Mouse (Mus musculus) adrenal gland, adult 18-20 months (tissue): ENCODE results near the gene Phox2b. TPM values are rescaled to one million over a fixed set of nuclear protein-coding genes. Genes with fewer than 3 reads are reported as not detected.
A peak's percentile ranks its signal among the peaks of the same experiment; 100 is the strongest.

Source experiments
- DNase-seq, 2 experiments: peaks; one replicate each; pipeline ENCODE4 v3.0.0; 2021 to 2022; ENCODE audit warnings: low spot score in 2 of 2
- long read RNA-seq, 2 experiments: library from polyadenylated mRNA; stranded (forward); transcript quantifications; one replicate each; pipeline ENCODE4 v2.0.0; 2021
- total RNA-seq, 2 experiments: library from RNA; stranded (reverse); gene quantifications; 1 replicate in 1 of 2; 2 replicates in 1 of 2; pipeline ENCODE4 v1.2.3; 2021

The Phox2b gene
- total RNA-seq = 10 to 100 TPM; 15.6 to 17.2 TPM
- long read RNA-seq, experiment 1, transcript Phox2b-201 (3 exons, 3,013 nt) = major isoform, 24 of 30 reads
- long read RNA-seq, experiment 1, partial matches to known transcripts = 2 of 30 reads
- long read RNA-seq, experiment 1, other reads (novel, unspliced or antisense) = 4 of 30 reads
- long read RNA-seq, experiment 2, transcript Phox2b-201 (3 exons, 3,013 nt) = major isoform, 20 of 27 reads
- long read RNA-seq, experiment 2, partial matches to known transcripts = 3 of 27 reads
- long read RNA-seq, experiment 2, other reads (novel, unspliced or antisense) = 3 of 27 reads

DNA sequence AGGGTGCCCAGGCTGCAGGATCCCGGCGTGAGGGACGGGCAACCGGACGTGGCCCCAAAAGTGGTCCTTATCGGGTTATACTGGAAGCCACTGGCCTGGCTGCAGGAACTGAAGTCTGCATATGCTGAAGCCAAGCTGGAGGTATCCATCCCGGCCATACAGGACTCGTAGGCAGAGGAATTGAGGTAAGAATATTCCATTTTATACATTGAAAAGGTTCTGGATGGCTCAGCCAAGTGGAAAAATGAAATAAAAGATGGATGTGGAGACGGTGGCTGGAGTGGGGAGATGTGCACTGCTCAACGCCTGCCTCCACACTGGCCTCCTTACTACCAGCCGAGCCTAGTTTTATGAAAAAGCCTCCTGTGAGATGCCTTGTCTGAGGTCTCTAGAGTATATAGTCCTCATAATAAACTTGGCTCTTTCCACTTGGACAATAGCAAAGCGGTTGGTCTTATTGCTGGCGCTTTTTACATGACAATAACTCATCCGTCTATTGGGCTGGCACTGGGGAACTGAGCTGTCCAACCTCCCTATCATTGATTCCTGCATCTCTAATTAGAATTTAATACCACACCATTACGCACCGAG lies at the start of gene Phox2b:
Gene Phox2b, minus strand, starts transcription at position 569 of the 591 bp plus-strand sequence.
- no peak for DNase-seq

DNA sequence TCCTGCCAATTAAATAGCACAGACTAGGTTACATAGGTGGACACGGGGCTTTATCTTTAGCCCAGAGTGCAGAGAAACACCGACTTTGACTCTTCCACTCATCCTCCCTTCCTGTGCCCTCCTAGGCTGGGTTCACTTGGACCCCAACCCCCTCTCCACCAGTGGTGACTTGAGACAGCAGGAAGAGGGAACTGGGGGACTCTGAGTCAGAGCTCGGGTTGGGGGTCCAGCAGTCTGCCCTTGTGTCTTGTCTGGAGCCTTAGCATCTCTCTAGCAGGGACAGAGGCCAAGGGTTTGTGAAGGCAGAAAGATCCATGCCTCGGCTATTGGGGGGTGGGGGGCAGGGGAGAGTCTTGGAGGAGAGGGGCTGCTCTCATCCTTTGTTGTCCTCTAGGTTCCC lies 43.5 kb upstream of the Phox2b start:
- DNase-seq = no peak

DNA sequence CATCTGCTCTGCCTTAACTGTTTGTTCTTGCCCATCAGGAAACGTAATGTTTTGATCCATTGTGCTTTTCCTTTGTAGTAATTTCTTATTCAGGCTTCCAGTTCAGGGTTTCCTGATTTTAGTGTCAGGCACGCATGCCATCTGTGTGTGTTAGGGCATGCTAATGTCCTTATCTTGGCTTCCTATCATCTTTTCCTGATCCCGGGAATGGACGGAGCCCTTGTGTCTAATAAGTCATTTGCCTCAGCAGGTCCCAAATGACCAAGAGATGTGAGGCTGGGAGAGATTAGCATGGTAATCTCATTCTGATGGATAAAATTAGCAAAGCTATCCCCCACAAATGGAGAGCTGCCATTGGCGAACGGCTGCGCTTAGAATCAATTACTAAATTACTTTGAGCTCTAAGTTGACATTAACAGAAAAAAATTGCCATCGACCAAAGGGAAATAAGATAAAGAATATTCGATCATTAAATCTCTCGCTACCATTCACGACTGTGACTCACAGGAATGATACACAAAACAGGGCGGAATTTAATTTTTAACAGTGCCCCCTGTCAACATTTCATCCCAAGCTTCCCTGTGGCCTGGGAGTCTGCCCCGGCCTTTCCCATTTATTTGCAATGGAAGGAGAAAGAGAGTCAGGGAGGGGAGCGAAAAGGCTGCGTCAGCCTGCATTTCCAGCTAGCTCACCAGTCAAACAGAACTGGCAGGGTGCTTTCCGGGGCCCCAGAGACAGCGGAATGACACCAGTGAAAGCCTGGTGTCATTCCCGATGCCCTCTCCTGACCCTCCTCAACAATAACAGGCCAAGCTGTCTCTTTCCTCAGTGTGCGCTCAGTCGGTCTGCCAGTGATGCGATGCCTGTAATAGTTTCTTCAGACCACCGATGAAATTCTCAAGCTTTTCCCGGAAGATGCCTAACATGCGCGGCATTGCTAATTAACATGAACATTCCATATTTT lies 40.2 kb upstream of the Phox2b start:
- no peak for DNase-seq

DNA sequence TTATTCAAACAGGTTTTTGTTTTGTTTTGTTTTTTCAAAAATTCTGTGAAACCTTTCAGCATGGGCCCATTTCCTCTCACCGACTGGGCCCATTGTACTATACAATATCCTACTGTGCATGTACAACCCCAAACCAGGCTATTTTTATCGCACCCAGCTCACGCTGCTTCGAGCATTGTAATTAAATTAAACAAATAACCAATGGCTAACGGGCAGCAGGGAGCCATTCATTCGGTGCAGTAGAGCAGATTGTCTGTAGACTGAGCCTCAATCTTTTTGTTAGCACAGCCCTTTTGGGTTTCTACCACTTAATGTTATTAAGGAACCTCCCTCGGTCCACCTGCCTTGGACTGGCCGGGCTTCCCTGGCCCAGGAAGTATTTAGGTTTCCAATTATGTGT lies 39.5 kb upstream of the Phox2b start:
- no peak for DNase-seq

DNA sequence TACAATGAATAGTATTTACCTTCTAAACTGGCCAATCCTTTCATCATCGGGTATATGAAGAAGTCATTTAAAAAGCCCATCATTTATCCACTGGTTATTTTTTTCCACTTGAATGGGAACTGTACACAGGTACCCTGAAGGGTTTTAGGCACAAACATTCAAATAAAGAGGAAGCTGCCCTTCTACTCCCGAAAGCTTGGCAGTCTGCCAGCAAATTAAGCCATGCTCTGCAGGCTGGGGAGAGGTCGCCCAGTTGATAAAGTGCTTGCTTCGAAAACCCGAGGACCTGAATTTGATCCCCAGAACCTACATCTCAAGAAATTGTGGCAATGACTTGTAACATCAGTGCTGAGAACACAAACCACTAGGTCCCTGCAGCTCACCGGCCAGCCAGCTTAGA lies 35.6 kb upstream of the Phox2b start:
- DNase-seq = no peak

DNA sequence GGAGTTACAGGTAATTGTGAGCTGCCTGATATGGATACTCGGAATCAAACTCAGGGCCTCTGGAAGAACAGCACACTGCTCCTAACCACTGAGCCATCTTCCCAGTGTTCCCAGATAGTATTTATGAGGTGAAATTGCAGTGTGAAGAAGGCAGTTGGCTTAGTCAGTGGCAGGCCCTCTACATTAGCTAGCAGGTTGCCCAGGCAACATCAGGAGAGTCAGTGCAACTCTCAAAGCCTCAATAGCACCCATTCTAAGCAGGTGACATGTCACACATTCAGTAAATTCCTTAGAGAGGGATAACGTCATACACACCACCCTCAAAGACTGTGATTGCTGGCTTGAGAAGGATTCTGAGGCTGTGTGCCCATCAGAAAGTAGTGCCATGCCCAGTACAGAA lies 32.6 kb upstream of the Phox2b start:
- no peak for DNase-seq

DNA sequence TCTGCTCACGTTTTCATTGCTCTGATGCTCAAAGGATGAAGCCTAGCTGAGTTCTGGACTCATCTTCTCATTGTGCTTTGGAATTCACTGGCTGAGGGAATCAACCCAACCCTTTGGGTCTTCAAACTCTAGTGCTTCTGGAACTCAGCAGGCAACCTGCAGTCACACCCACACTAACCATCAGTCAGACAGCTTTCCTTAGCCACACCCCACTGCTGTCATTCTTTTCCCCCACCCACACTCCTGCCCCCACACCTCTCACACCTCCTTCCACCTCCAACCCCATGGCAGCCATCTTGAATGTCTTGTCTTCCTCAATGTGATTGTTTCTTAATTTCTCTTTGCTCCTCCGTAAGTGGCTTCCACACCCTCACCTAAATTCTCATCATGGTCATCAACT lies 7.2 kb upstream of the Phox2b start:
- no peak for DNase-seq

DNA sequence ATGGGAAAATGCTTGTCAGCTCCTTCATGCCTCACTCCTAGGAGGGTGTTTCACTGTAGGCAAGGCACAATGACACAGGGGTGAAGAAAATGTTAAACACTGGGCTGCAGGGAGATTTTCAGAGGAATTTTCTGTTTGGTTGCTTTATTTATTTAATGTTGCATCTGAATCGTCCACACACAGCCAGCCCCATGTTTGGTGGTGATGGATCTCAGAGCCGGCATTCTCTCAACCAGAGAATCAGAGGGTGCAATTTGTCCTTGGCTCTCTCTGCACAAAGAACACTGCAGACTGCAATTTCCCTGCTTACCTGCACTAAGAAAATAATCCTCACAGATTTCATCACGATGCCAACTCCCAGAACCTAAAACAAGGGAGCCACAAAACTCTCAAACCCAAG lies 3.9 kb upstream of the Phox2b start:
- DNase-seq = no peak

DNA sequence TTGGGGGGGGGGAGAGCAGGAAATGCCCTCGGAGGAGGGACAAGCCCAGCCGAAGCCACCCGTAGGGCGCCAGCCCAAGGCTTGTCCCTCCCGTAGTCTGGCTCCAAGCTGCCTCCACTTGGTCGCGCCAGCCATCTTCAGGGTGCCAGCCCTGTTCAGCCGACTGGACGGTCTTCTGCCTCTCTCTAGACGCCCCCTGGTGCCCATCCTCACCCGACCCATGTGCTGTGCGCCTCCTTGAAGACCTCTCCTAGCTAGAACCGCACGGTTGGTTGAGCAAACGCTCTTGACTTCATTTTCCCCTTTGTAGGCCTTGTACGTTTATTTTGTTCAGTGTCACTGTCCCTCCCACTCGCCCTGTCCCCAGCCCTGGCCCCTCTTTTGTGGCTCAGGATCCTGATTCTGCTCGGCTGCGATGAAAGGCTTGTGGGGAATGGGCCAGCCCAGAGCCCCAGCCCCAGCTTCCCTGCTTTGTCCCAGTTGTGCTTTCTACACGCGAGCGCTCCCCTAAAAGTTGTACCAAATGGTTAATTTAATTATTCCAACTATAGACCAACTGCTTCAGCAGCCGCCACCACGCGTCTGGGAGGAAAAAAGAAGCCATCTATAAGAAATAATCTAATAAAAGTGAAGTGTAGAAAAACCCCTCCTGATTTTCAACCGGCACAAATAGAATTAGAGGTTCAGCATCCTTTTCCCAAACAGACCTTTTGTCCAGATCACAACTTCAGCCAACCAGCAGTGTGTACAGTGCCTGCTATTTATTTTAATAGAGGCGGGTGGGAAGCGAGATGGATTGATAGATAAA lies 2.9 kb upstream of the Phox2b start:
- no peak for DNase-seq

DNA sequence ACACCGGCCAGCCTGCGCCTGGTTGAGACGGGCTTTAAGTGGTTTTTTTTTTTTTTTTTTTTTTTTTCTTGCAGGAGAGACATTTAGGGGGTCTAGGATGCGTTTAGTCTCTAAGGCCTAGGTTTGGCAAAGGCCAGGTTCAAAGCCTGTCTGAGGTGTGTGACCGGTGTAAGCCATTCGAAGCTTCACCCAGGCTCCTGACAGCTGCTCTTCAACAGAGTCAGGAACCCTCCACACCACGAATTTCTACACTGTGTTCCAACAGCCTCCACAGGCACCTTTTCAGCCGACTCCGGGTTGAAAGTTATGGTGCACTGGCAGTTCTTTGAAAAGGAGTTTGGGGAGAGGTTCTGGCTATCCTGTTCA lies 2.3 kb upstream of the Phox2b start:
- no peak for DNase-seq

DNA sequence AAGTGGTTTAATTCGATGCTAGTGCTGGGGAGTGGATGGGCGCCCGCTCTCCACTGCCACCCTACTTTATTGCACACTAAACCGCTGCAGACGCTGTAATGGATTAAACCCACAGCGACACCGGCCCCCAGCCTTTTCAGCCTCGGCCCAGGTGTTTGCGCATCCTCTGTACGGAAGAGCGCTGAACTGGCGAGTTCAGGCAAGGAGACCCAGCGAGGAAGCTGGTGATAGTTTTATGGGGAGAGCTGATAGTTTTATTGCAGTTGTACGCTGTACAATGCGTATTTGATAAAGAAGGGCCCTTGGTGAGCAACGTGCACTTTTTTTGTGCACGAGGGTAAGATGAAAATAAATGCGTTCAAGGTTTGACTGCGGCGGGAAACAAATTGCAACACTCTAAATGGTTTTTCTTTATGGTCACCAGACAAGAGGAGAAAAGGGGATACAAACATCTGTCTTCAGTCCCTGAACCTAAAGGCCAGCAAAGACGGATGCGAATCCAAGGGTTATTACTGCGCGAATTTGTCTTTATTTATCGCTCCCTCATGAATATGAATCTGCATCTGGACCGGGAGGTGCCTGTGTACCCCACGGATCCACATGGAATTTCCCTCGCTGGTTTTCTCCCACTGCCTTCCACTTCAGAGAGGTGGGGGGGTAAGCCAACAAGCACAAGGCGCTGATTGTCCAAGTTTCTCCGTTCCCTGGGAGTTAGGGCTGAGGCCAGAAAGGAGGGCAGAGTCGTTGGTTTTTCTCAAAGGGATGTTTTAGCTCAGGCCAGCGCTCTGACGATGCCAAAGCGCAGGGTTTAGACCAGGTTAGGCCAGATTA lies 1.7 kb upstream of the Phox2b start:
- DNase-seq = no peak

DNA sequence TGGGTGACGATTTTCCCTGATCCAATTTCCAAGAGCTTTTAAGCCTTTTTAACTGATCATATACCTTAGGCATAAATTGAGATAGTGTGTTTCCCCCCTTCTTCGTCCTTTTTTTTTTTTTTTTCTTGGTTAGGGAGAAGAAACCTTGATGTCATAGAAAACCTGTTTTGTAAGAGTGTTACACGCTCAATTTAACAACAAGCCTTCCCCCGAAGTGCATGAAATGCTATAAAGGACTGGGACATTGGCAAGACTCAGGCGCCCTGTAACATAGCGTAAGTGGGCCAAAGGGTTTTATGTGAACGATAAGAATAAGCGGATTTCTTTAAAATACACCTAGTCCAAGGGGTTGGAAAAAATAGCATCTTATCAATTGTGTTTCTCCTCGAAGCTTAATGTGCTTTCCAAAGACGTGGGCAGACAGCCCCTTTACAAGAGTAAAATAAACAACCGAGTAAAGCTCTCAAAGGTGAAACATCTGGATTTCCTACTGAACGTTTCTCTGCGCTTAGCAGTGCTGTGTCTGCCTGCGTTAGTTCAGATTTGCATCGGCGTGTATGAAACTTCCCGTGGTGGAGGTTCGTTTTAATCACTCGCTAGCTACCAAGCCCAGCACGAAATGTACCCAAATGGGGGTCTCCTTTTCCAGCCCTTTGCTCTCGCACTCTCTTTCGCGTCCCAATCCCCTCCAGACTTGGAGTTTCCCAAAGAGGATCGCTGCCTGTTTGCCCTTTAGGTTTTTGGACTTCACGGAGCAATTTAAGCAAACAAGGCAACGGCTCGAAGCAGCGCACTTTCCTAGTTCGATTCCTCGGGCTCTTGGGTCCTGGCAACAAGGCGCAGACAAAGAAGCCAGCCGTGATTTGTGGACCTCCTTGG lies 531 bp upstream of the Phox2b start:
- no peak for DNase-seq

DNA sequence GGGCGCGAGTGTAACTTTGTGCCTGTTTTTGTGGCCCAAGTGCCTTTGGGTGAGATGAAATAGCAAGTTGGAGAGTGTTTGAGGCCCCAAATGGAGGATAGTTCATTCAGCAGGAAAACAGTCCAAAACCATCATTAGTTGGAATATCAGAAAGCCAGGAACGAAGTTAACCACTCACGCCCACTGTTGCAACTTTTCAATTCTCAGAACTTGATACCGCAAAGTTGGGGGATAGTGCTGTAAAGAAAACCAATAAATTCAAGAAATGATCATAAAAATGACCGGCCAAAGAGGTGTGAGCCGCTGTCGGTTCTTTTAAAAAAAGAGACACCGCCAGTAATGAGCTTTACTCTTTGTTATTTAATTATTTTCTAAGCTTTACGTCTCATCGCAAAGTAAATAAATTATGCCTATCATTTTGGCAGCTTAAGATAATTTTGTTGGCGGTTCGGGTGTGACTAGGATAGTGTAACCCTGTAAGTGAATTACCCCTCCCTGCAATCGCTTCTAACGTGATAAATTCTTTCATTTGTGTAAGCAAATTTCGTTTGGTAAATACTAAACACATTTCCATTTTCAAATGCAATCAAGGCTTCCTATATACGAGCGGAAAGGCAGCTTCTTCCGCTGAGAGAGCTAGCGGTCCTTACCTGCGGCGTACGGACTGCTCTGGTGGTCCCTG lies 909 bp downstream of the Phox2b start:
- DNase-seq = no peak

DNA sequence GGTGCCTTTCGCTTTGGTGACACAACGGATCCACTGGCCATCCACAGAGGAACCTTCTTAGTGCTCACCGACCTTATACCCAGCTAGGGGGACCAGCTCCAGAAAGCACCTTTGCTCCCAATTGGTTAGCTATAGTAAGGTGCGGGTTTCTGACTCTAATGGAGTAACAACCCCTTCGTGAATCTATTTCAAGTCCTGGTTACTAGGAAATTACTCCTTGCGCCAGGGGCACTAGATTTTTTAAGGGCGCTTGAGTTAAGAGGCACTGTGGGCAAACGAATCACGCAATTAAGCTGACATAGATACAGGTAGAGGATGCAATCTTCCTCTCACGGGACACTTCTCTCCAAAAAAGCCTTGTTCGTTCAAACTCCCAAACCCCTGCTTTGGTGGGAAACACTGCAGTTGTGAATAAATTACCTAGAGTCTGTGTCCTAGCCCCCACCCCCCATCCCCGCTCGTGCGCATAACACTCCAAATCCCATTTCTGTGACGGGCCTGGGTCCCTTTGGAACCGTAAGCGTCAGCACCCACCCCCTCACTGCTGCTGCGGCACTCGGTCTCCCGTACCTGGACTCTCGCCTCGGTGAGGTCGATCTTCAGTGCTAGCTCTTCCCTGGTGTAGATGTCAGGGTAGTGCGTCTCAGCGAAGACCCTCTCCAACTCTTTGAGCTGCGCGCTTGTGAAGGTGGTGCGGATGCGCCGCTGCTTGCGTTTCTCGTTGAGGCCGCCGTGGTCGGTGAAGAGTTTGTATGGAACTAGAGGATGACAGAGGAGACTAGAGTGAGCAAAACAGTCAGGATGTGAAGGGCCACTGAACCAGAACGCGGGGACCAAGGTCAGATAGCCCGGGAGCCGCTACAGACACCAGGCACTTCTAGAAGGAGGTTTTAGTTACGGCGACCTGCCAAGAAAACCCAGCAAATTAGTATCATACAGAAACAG lies 1.7 kb downstream of the Phox2b start:
- no peak for DNase-seq

DNA sequence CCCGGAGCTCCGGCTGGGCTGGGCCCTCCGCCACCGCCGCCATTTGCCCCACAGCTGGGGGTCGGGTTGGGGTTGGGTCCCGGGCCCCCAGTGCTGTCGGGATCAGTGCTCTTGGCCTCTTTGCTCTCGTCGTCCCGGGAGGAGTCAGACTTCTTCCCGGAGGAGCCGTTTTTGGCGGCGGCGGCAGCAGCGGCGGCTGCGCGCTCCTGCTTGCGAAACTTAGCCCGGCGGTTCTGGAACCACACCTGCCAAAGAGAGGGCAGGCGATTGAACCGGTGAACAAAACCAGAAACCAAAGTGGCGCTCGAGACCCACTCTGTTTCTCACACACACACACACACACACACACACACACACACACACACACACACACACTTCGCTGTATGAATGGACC lies 2.7 kb downstream of the Phox2b start:
- peak; percentile 13 to 29 for DNase-seq

DNA sequence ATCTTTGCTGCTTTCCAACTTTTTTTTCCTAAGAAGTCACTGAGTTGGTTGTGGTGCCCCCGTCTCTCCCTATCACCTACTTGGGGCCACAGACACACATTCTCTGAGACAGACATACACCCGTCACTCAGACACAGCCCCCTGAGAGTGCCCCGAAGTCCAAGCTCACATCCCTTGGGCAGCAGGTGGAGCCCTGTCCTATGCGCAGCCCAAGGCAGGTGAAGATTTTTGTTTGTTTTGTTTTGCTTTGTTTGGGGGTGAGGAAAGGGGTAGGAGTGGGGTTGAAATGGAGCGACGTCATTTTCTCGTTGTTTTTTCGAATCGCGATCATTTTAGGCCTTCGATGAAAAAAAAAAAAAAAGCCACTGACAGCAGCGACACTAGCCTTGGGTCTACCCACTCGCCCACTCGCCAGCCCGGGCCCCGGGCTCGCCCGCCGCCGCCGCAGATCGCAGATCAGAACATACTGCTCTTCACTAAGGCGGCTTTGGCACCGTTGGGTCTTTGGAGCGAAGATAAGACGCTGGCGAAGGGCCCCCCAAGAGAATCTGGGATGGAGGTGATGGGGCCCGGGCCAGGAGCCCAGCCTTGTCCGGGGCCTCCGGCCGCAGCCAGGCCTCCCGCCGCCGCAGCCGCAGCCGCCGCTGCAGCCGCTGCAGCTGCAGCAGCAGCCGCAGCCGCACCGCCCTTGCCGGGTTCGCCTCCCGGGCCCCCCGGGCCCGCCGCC lies 3.3 kb downstream of the Phox2b start:
- peak; percentile 9 to 33 for DNase-seq

DNA sequence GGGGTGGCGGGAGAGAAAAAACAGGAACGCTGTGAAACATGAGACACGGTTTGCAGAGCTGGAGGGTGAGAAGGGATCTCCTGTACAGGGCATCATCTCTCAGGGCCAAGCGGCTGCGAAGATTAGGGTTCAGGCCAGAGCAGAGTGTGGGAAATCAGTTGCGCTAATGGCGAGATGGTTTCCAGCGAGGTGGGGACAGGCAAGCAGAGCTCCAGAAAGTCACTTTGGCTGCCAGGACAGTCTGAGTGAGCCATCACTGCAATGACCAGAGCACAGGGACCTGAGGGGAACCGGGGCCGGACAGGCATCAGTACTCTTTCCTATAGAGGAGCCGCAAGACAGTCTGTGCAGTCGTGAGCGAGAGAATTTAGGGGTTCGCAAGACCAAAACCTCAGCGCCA lies 3.9 kb downstream of the Phox2b start:
- peak in 1 of 2 experiments; percentile 5 for DNase-seq
